Mouse (Mus musculus): ENCODE data around the gene Chmp4b. TPM values are rescaled to one million over a fixed set of nuclear protein-coding genes. Genes with fewer than 3 reads are reported as not detected.

Gene Chmp4b
- total and polyA plus RNA-seq, 2 experiments from 2014 or later, result 20.1 to 80.7 TPM

GRCm38 (mm10) chr2:154609050-154609767, 42.3 kb upstream of the Chmp4b start:
- 57% methylated on average over 10 of the region's 10 CpGs for WGBS
- H3K4me1 ChIP-seq (ENCODE audit: control insufficient read depth, insufficient read depth), result peaks cover 4% of the 10 kb centered on the region; the same call in 1 of the 2 replicates
- H3K4me3 ChIP-seq (ENCODE audit: low read depth, low read length), result no peak overlapping the region
- H3K36me3 ChIP-seq (replicated peaks; ENCODE audit: control insufficient read depth, insufficient read depth, low read length), result no peaks in the 10 kb centered on the region
- no peak for TF ChIP-seq EP300 (IDR thresholded peaks at IDR 0.05; ENCODE audit: low read depth)
- no peak for TF ChIP-seq CTCF (IDR thresholded peaks at IDR 0.05; ENCODE audit: low read depth)
- no peak overlapping the region for H3K9ac ChIP-seq (replicated peaks; ENCODE audit: low read depth, low read length)
- H3K9me3 ChIP-seq (replicated peaks; ENCODE audit: control insufficient read depth, low read length), result no peaks in the 10 kb centered on the region
- no peak overlapping the region for H3K27ac ChIP-seq (ENCODE audit: low read depth)
- ATAC-seq (ENCODE audit: insufficient read depth, low read depth), result no peak
- no peaks in the 10 kb centered on the region for H3K27me3 ChIP-seq (ENCODE audit: control insufficient read depth, insufficient read depth, low read length)
- H3K4me2 ChIP-seq (ENCODE audit: low read depth, low read length), result no peak overlapping the region
- DNase-seq (ENCODE audit: low spot score), result no peak

GRCm38 (mm10) chr2:154613118-154614115, 38.1 kb upstream of the Chmp4b start, which contains the start of the genes Zfp341 and 4930519P11Rik:
TSS of gene Zfp341 (plus strand) at chr2:154613297.
TSS of gene 4930519P11Rik (minus strand) at chr2:154613437.
- Histone ChIP-seq H3K4me1 (ENCODE audit: control insufficient read depth, insufficient read depth) (peaks cover 4% of the 10 kb centered on the region; the same call in 1 of the 2 replicates), H3K4me3 (ENCODE audit: low read depth, low read length) (peak within 1 kb of the TSS; percentile 53), H3K4me2 (ENCODE audit: low read depth, low read length) (peak within 1 kb of the TSS; percentile 73), H3K27me3 (ENCODE audit: control insufficient read depth, insufficient read depth, low read length) (no peaks in the 10 kb centered on the region), H3K9ac (replicated peaks; ENCODE audit: low read depth, low read length) (peak within 1 kb of the TSS; percentile 70), H3K36me3 (replicated peaks; ENCODE audit: control insufficient read depth, insufficient read depth, low read length) (no peaks in the 10 kb centered on the region), H3K27ac (ENCODE audit: low read depth) (peak within 1 kb of the TSS; percentile 92), H3K9me3 (replicated peaks; ENCODE audit: control insufficient read depth, low read length) (no peaks in the 10 kb centered on the region)
- peak; percentile 90 for DNase-seq (ENCODE audit: low spot score)
- ATAC-seq (ENCODE audit: insufficient read depth, low read depth), result peak; percentile 91
- TF ChIP-seq EP300 (IDR thresholded peaks at IDR 0.05; ENCODE audit: low read depth) (0 out of 2 replicates have a peak, but pooled peaks have one; percentile 38), CTCF (IDR thresholded peaks at IDR 0.05; ENCODE audit: low read depth) (peak; percentile 70)
- WGBS, result under 1% methylated on average over 74 of the region's 98 CpGs

DNA sequence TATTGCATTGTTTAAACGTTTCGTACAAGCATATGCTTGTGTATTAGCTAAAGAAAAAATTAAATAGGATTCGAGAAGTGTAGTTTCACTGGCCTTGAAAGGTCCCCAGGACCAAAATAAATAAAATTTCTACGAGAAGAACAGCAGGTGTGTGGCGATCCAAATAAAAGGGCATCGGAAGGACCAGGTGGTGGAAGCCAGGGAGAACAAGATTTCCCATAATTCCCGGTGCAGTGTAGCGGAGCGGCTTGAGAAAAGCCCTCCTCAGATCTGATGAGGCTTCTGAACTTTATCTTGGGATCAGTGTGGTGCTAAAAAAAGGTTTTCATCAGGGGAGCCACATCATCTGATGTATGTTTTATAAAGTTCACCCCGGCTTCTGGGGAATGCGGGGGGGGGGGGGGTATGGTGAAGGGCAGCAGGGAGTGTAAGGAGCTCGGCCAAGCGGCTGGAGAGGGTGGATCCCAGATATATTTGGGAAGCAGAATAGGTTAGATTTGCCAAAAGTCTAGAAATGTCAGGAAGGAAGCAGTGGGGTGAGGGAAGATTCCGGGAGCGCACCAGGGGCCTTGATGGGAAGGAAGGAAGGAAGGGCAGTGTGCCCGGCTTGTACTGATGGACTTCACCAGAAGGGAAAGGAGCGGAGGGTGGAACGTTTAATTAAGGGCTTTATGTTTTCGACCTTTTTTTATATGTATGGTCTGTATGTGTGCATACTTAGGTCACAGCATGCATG, 36.5 kb upstream of the Chmp4b start:
- no peaks in the 10 kb centered on the region for H3K9me3 ChIP-seq (replicated peaks; ENCODE audit: control insufficient read depth, low read length)
- H3K36me3 ChIP-seq (replicated peaks; ENCODE audit: control insufficient read depth, insufficient read depth, low read length), result no peaks in the 10 kb centered on the region
- no peak for TF ChIP-seq EP300 (IDR thresholded peaks at IDR 0.05; ENCODE audit: low read depth)
- no peak for TF ChIP-seq CTCF (IDR thresholded peaks at IDR 0.05; ENCODE audit: low read depth)
- peak overlapping the region; percentile 22; the same call in 1 of the 2 replicates for H3K4me3 ChIP-seq (ENCODE audit: low read depth, low read length)
- no peak for ATAC-seq (ENCODE audit: insufficient read depth, low read depth)
- H3K27ac ChIP-seq (ENCODE audit: low read depth), result no peak overlapping the region; the same call in none of the 2 replicates
- H3K9ac ChIP-seq (replicated peaks; ENCODE audit: low read depth, low read length), result no peak overlapping the region
- no peak for DNase-seq (ENCODE audit: low spot score)
- H3K27me3 ChIP-seq (ENCODE audit: control insufficient read depth, insufficient read depth, low read length), result no peaks in the 10 kb centered on the region
- H3K4me1 ChIP-seq (ENCODE audit: control insufficient read depth, insufficient read depth), result peaks cover 4% of the 10 kb centered on the region; the same call in 1 of the 2 replicates
- H3K4me2 ChIP-seq (ENCODE audit: low read depth, low read length), result peak overlapping the region; percentile 31
- WGBS, result 54% methylated on average over 19 of the region's 19 CpGs

DNA sequence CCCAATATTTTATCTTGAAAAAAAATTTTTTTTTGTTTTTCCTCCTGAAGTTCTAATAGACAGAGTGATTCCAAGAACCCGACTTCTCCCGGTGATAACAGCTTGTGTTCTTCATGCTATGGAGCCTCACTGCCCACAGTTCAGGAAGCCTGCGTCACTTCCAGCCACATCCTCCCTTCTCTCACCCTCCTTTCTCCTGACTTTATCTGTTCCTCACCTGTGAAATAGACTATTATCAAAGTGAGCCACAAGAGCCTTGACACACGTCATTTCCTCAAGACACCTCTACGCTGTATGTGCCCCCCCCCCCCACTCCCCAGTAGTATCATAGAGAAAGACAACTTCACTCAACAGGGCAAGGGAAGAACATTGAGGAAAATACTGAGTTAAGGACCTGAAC, 35.8 kb upstream of the Chmp4b start:
- Histone ChIP-seq H3K27ac (ENCODE audit: low read depth) (no peak overlapping the region), H3K4me1 (ENCODE audit: control insufficient read depth, insufficient read depth) (peaks cover 4% of the 10 kb centered on the region; the same call in 1 of the 2 replicates), H3K9me3 (replicated peaks; ENCODE audit: control insufficient read depth, low read length) (no peaks in the 10 kb centered on the region), H3K36me3 (replicated peaks; ENCODE audit: control insufficient read depth, insufficient read depth, low read length) (no peaks in the 10 kb centered on the region), H3K4me2 (ENCODE audit: low read depth, low read length) (peak overlapping the region; percentile 31; the same call in 1 of the 2 replicates), H3K9ac (replicated peaks; ENCODE audit: low read depth, low read length) (no peak overlapping the region), H3K4me3 (ENCODE audit: low read depth, low read length) (no peak overlapping the region), H3K27me3 (ENCODE audit: control insufficient read depth, insufficient read depth, low read length) (no peaks in the 10 kb centered on the region)
- TF ChIP-seq EP300 (IDR thresholded peaks at IDR 0.05; ENCODE audit: low read depth) (no peak), CTCF (IDR thresholded peaks at IDR 0.05; ENCODE audit: low read depth) (no peak)
- no peak for ATAC-seq (ENCODE audit: insufficient read depth, low read depth)
- 65% methylated on average over 5 of the region's 5 CpGs for WGBS
- DNase-seq (ENCODE audit: low spot score), result no peak

All from heart, postnatal 0 days (tissue).